Comparison of ENCODE assay signal across 8 mouse cellular contexts in the genomic region with DNA sequence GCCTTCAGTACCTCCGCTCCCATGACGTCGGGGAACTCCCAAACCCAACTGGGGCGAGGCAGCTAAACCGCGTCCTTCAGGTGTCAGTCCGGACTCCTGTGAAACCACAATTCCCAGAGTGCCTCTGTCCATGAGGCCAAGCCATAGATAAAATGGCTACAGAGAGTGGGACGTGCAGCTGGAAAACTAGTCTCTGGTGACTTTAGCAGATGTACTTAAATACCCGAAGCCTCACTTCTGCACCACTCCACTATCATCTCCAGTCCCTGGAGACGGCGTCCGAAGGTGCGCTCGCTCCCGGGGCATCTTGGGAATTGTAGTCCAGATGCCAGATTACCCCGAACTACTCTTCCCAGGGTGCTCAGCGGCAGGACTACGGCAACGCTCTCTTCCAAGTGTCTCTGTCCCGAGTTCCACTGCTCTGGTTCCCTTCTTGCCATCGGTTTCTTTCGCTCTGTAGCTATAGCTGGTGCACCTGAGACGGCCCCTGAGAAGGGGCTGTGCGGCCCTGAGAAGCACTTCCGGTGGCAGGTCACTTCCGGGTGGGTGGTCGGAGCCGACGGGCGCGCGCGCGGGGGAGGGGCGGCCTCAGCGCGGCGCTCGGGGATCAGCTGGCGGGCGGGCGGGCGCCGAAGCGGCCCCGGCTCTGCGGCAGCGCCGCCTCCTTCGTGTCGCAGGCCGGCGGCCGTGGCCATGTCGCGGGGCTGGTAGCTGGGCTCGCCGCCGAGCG. TPM values are rescaled to one million over a fixed set of nuclear protein-coding genes. Genes with fewer than 3 reads are reported as not detected.
DNase-seq lines count a peak whose midpoint lies in the region; ATAC-seq and TF ChIP-seq lines count a peak whose summit lies in the region.

A gene (plus strand): TSS at position 603 of the 730 bp plus-strand sequence.

- ATAC-seq in erythroblast, adult 5-6 weeks (replicated peaks; ENCODE audit: low FRiP score, poor library complexity, severe bottlenecking): peak; percentile 92
- ATAC-seq in heart, embryonic 11.5 days (replicated peaks; ENCODE audit: insufficient number of reproducible peaks, low FRiP score, low TSS enrichment): peak; percentile 85
- ATAC-seq in kidney, embryonic 16.5 days (ENCODE audit: low FRiP score, low TSS enrichment): peak; percentile 93

- H3K27me3 ChIP-seq in heart, embryonic 11.5 days (ENCODE audit: control insufficient read depth, insufficient read depth, low read length): no peaks in the 10 kb centered on the region
- no peaks in the 10 kb centered on the region for H3K27me3 ChIP-seq in kidney, embryonic 16.5 days (ENCODE audit: insufficient read depth, low read length)
- no peaks in the 10 kb centered on the region for H3K27me3 ChIP-seq in liver, adult 2 months (ENCODE audit: control insufficient read depth, insufficient read depth, low read length)
- H3K27me3 ChIP-seq in myocyte (ENCODE audit: control insufficient read depth, insufficient read depth, insufficient read length): no peaks in the 10 kb centered on the region
- no peaks in the 10 kb centered on the region for H3K27me3 ChIP-seq in splenic B cell, adult 2 months (ENCODE audit: control insufficient read depth, insufficient read depth, low read length, poor library complexity, severe bottlenecking)

- H3ac ChIP-seq in myocyte (ENCODE audit: control insufficient read depth, insufficient read length): peak within 1 kb of the TSS; percentile 41

- H3K4me1 ChIP-seq in heart, embryonic 11.5 days (ENCODE audit: control insufficient read depth, insufficient read depth, low read length): peaks cover 36% of the 10 kb centered on the region
- H3K4me1 ChIP-seq in kidney, embryonic 16.5 days (ENCODE audit: insufficient read depth, low read length): peaks cover 32% of the 10 kb centered on the region
- peaks cover 12% of the 10 kb centered on the region for H3K4me1 ChIP-seq in liver, adult 2 months (ENCODE audit: control insufficient read depth, insufficient read depth, low read length)

- no peaks in the 10 kb centered on the region for H3K9me3 ChIP-seq in heart, embryonic 11.5 days (replicated peaks; ENCODE audit: control insufficient read depth, low read length)
- H3K9me3 ChIP-seq in kidney, embryonic 16.5 days (ENCODE audit: low read length): no peaks in the 10 kb centered on the region

- peak within 1 kb of the TSS; percentile 79 for H3K4me2 ChIP-seq in heart, embryonic 11.5 days
- H3K4me2 ChIP-seq in kidney, embryonic 16.5 days (replicated peaks; ENCODE audit: low read depth, low read length): peak within 1 kb of the TSS; percentile 78
- peak within 1 kb of the TSS; percentile 98 for H3K4me2 ChIP-seq in myocyte (ENCODE audit: low read depth)

- peak within 1 kb of the TSS; percentile 98 for H3K27ac ChIP-seq in heart, embryonic 11.5 days (ENCODE audit: low read depth, low read length)
- H3K27ac ChIP-seq in kidney, embryonic 16.5 days (ENCODE audit: low read length): peak within 1 kb of the TSS; percentile 99
- peak within 1 kb of the TSS; percentile 91 for H3K27ac ChIP-seq in liver, adult 2 months (replicated peaks; ENCODE audit: insufficient read depth, low read depth, low read length)

- peak; percentile 93 to 94 for DNase-seq in B cell, adult 2 months
- peak; percentile 96 for DNase-seq in brain, adult 2 months (ENCODE audit: low read depth, low spot score)
- peak; percentile 84 for DNase-seq in liver, adult 2 months (ENCODE audit: extremely low read depth, low read depth, low spot score)
- DNase-seq in splenic B cell, adult 2 months (ENCODE audit: low read depth, low spot score): peak; percentile 94

- H3K36me3 ChIP-seq in heart, embryonic 11.5 days (ENCODE audit: control insufficient read depth, insufficient read depth, low read length): no peaks in the 10 kb centered on the region
- no peaks in the 10 kb centered on the region for H3K36me3 ChIP-seq in kidney, embryonic 16.5 days (ENCODE audit: insufficient read depth, low read length)
- no peaks in the 10 kb centered on the region for H3K36me3 ChIP-seq in liver, adult 2 months (ENCODE audit: control insufficient read depth, insufficient read depth, low read length)
- no peaks in the 10 kb centered on the region for H3K36me3 ChIP-seq in myocyte (ENCODE audit: control insufficient read depth, insufficient read depth)
- H3K36me3 ChIP-seq in splenic B cell, adult 2 months (ENCODE audit: control insufficient read depth, insufficient read depth, low read length, poor library complexity, severe bottlenecking): no peaks in the 10 kb centered on the region

- peaks cover 13% of the 10 kb centered on the region; the same call in 1 of the 2 replicates for H3K79me2 ChIP-seq in liver, adult 2 months (ENCODE audit: control insufficient read depth, insufficient read depth, low read length)
- peaks cover 42% of the 10 kb centered on the region for H3K79me2 ChIP-seq in myocyte (ENCODE audit: control insufficient read depth, insufficient read depth)

- TF ChIP-seq CTCF in liver, adult 2 months (IDR thresholded peaks at IDR 0.05; ENCODE audit: low read depth, low read length): no peak

- H3K9ac ChIP-seq in heart, embryonic 11.5 days (ENCODE audit: low read depth, low read length): peak within 1 kb of the TSS; percentile 96
- H3K9ac ChIP-seq in kidney, embryonic 16.5 days (replicated peaks; ENCODE audit: low read length): peak within 1 kb of the TSS; percentile 89
- H3K9ac ChIP-seq in liver, adult 2 months (ENCODE audit: low read depth, low read length): peak within 1 kb of the TSS; percentile 83

- 0 out of 2 replicates have a peak, but pooled peaks have one; percentile 34 for TF ChIP-seq POLR2A in liver, adult 2 months (IDR thresholded peaks at IDR 0.05; ENCODE audit: extremely low read depth, insufficient read depth, low read length)
- TF ChIP-seq POLR2A in myocyte (IDR thresholded peaks at IDR 0.05; ENCODE audit: insufficient read length, low read depth): peak; percentile 65

- under 1% methylated on average over 57 of the region's 60 CpGs for WGBS in heart, embryonic 11.5 days (ENCODE audit: insufficient replicate concordance)
- 0% methylated on average over 51 of the region's 60 CpGs for WGBS in kidney, embryonic 16.5 days
- WGBS in liver, adult 2 months: under 1% methylated on average over 59 of the region's 60 CpGs

- peak within 1 kb of the TSS; percentile 90 for H3K4me3 ChIP-seq in heart, embryonic 11.5 days (ENCODE audit: low read depth, low read length)
- peak within 1 kb of the TSS; percentile 63 for H3K4me3 ChIP-seq in kidney, embryonic 16.5 days (ENCODE audit: low read length)
- H3K4me3 ChIP-seq in liver, adult 2 months (ENCODE audit: insufficient read depth, low read depth, low read length): peak within 1 kb of the TSS; percentile 79
- peak within 1 kb of the TSS; percentile 78 for H3K4me3 ChIP-seq in myocyte

TF ChIP-seq in myocyte, 11 proteins besides CTCF, POLR2A, EP300 and RAD21:
- peak in 1 of 3 experiments; percentile 44 for TF ChIP-seq MYOG (IDR thresholded peaks at IDR 0.05; ENCODE audit: control insufficient read depth in 1 of 3, insufficient read depth in 1 of 3, insufficient read length in 2 of 3, low read depth in 2 of 3)
- no peak for TF ChIP-seq POLR2AphosphoS2 (IDR thresholded peaks at IDR 0.05; ENCODE audit: insufficient read length, low read depth)
- TF ChIP-seq E2F4 (IDR thresholded peaks at IDR 0.05; ENCODE audit: insufficient read depth): no peak
- no peak for TF ChIP-seq TCF3 (IDR thresholded peaks at IDR 0.05; ENCODE audit: insufficient read length, low read depth)
- peak in 1 of 3 experiments; percentile 5 for TF ChIP-seq MYOD1 (IDR thresholded peaks at IDR 0.05; ENCODE audit: control insufficient read depth in 1 of 3, insufficient read length in 2 of 3, low read depth in 2 of 3)

RNA-seq across cellular contexts. Expression of the gene that starts here (rescaled TPM):
- total RNA-seq in erythroblast, adult 5-6 weeks (2015; ENCODE audit: low replicate concordance): 4.4 and 24.0 TPM in 2 replicates
- total RNA-seq in erythroblast, adult 5-6 weeks (2017; ENCODE audit: low replicate concordance): 3.1 and 10.4 TPM in 2 replicates
- polyA plus RNA-seq in heart, embryonic 11.5 days (2014; fragmentation: Nextera tagmentation; extraction: Ambion mirVana): 23.0 and 24.3 TPM in 2 replicates
- 9.0 and 13.5 TPM in 2 replicates for polyA plus RNA-seq in kidney, embryonic 16.5 days (2015; fragmentation: Nextera tagmentation; extraction: Ambion mirVana)
- total RNA-seq in liver, adult 2 months (2014; rRNA removed): 2.6 and 5.8 TPM in 2 replicates
- 5.2 and 7.2 TPM in 2 replicates for polyA plus RNA-seq in liver, adult 2 months (2012; rRNA removed)
- polyA plus RNA-seq in myocyte (2012; fragmentation: generic; extraction: Trizol): 11.5 TPM

Comparison
In these comparisons a context has a peak if more than half of its experiments do, and no peak if none do; other contexts are left out.
1. Peak in every context shown above with its lines: DNase-seq, ATAC-seq, H3K4me3 ChIP-seq and H3K27ac ChIP-seq.